Mouse (Mus musculus) embryonic facial prominence, embryonic 14.5 days (tissue): ENCODE results near the gene Dpyd. TPM values are rescaled to one million over a fixed set of nuclear protein-coding genes. Genes with fewer than 3 reads are reported as not detected.

Experiments used
- ATAC-seq: fragments of 200-750 bp; cut with Nextera tagmentation; 2 replicates; pipeline ENCODE4 v1.8.0; 2017; ENCODE audit warnings: low read depth, moderate number of reproducible peaks, moderate TSS enrichment
- DNase-seq: peaks from one replicate; pipeline ENCODE4 v3.0.0-alpha.2; 2015; ENCODE audit warnings: low spot score
- H3K27ac ChIP-seq: fragments of 300-500 bp; sonication (generic); replicated peaks from 2 replicates; pipeline ENCODE4 v1.5.1; 2014; ENCODE audit warnings: low read depth, mild to moderate bottlenecking, low read length, moderate library complexity
- H3K27me3 ChIP-seq: fragments of 300-500 bp; sonication (generic); replicated peaks from 2 replicates; pipeline ENCODE4 v1.6.1; 2014; ENCODE audit warnings: low read length; ENCODE audit not compliant: control insufficient read depth, insufficient read depth
- H3K36me3 ChIP-seq: fragments of 300-500 bp; sonication (generic); 2 replicates; pipeline ENCODE4 v1.6.1; 2014; ENCODE audit warnings: low read length, mixed read lengths; ENCODE audit not compliant: control insufficient read depth, insufficient read depth
- H3K4me1 ChIP-seq: fragments of 300-500 bp; sonication (generic); 2 replicates; pipeline ENCODE4 v1.6.1; 2014; ENCODE audit warnings: antibody characterized with exemption, low read length; ENCODE audit not compliant: control insufficient read depth, insufficient read depth
- H3K4me2 ChIP-seq: fragments of 300-500 bp; sonication (generic); 2 replicates; pipeline ENCODE4 v1.6.1; 2014; ENCODE audit warnings: low read depth, mild to moderate bottlenecking, low read length, moderate library complexity, mixed read lengths
- H3K4me3 ChIP-seq: fragments of 300-500 bp; sonication (generic); 2 replicates; pipeline ENCODE4 v1.5.1; 2014; ENCODE audit warnings: low read depth, mild to moderate bottlenecking, low read length
- H3K9ac ChIP-seq: fragments of 300-500 bp; sonication (generic); 2 replicates; pipeline ENCODE4 v1.6.1; 2014; ENCODE audit warnings: low read depth, mild to moderate bottlenecking, low read length, moderate library complexity, mixed read lengths
- H3K9me3 ChIP-seq: fragments of 300-500 bp; sonication (generic); 2 replicates; pipeline ENCODE4 v1.6.1; 2016; ENCODE audit warnings: low read length; ENCODE audit not compliant: control insufficient read depth
- WGBS: fragments of 180-500 bp; shearing (Covaris S2); extraction: QIAGEN DNeasy Blood & Tissue Kit; methylation state at CpG from one replicate; pipeline ENCODE4 v1.1.7; 2014; 5-methylcytosine and 5-hydroxymethylcytosine counted together
- polyA plus RNA-seq: library from polyadenylated mRNA; unstranded; fragments of >200 nt; fragmentation: Nextera tagmentation; extraction: Ambion mirVana; gene quantifications from 2 replicates; pipeline ENCODE4 v1.2.1, GENCODE M21; 2014

Dpyd gene
- 6.9 and 7.3 TPM in 2 replicates for polyA plus RNA-seq

DNA sequence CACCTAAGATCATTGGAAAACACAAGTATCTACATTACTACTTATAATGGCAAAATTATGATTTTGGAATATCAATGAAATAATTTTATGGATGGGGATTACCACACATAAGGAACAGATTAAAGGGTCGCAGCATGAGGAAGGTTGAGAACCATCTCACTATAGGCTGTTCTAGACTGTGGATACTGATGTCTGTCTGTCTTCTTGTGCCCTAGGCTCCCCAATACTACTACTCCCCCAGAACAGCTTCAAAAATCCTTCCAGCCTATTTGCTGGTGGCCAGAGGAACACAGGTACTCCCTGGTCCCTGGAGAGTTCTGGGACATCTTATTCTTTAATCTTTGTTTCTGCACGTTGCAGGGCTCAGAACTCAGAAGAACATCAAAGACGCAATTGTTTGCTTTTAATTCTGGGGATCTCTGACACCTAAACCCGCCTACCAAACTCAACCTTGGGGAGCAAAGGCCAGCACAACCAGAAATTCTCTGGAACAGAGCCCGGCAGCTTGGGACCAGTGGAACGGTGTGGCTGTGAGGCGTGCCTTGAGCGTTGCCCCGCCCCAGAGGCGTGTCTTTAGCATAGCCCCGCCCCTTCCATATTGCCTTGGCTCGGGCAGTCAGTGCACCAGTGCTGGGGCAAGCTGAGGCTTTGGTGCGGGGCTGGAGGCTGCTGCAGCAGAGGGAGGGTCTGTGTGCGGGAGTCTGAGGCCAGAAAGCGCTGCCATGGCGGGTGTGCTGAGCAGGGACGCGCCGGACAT lies at the start of gene Dpyd:
Gene Dpyd, plus strand, starts transcription at position 576 of the 757 bp plus-strand sequence.
- Histone ChIP-seq H3K9me3 (no peaks in the 10 kb centered on the region), H3K9ac (peak within 1 kb of the TSS; percentile 71), H3K4me3 (peak within 1 kb of the TSS; percentile 74), H3K4me2 (peak within 1 kb of the TSS; percentile 84), H3K27ac (no peak within 1 kb of the TSS), H3K36me3 (no peaks in the 10 kb centered on the region), H3K27me3 (no peaks in the 10 kb centered on the region), H3K4me1 (no peaks in the 10 kb centered on the region)
- ATAC-seq, result peak; percentile 100
- peak; percentile 92 for DNase-seq
- WGBS, result 6% methylated on average over 13 of the region's 19 CpGs

DNA sequence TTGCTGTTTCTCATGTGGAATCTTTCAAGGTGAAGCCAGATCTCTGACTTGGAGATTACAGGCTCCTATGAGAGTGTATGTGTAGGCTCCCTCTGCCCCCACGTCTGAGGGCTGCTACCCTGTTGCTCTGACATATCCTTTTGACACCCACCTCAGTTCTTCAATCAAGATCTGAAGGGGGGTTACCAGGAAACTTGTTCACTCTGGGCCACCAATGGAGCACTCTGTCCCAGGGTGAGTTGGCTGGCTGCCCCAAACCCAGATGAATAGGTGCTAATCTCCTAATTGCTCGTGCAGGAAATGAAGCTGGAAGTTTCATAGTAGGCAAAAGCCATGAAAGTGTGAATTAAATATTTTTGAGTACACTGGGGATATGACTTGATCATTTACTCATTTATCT lies 24.3 kb upstream of the Dpyd start:
- H3K4me2 ChIP-seq, result no peak overlapping the region
- H3K9me3 ChIP-seq, result no peaks in the 10 kb centered on the region
- H3K27me3 ChIP-seq, result no peaks in the 10 kb centered on the region
- no peak overlapping the region for H3K9ac ChIP-seq
- H3K27ac ChIP-seq, result no peak overlapping the region
- ATAC-seq, result peak; percentile 44; the same call in 1 of the 2 replicates
- DNase-seq, result peak; percentile 4
- no peaks in the 10 kb centered on the region for H3K4me1 ChIP-seq
- no peaks in the 10 kb centered on the region for H3K36me3 ChIP-seq
- 34% methylated on average over 2 of the region's 2 CpGs for WGBS
- H3K4me3 ChIP-seq, result no peak overlapping the region

DNA sequence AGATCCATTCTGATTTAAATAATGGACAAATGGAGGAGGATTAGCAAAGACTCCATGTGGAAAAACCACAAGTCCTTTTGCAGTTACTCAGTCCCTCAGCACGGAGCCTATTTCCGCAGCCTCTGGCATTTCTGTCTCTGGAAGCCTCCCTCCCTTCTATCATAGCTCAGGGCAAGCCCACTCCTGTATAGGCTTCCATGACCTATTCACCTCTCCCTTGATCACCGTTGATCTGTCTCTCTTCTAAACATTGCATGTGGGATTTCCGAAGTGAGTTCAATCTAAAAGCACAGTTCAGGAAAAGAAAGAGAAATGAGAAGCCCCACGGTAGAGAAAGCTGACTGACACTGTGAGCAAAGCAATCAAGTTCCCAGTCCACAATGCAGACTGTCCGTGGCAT lies 20.2 kb upstream of the Dpyd start:
- Histone ChIP-seq H3K27me3 (no peaks in the 10 kb centered on the region), H3K4me2 (no peak overlapping the region), H3K4me1 (no peaks in the 10 kb centered on the region), H3K27ac (no peak overlapping the region), H3K36me3 (no peaks in the 10 kb centered on the region), H3K9ac (no peak overlapping the region), H3K9me3 (no peaks in the 10 kb centered on the region), H3K4me3 (no peak overlapping the region)
- 19% methylated on average over 6 of the region's 6 CpGs for WGBS
- DNase-seq, result no peak
- no peak for ATAC-seq

DNA sequence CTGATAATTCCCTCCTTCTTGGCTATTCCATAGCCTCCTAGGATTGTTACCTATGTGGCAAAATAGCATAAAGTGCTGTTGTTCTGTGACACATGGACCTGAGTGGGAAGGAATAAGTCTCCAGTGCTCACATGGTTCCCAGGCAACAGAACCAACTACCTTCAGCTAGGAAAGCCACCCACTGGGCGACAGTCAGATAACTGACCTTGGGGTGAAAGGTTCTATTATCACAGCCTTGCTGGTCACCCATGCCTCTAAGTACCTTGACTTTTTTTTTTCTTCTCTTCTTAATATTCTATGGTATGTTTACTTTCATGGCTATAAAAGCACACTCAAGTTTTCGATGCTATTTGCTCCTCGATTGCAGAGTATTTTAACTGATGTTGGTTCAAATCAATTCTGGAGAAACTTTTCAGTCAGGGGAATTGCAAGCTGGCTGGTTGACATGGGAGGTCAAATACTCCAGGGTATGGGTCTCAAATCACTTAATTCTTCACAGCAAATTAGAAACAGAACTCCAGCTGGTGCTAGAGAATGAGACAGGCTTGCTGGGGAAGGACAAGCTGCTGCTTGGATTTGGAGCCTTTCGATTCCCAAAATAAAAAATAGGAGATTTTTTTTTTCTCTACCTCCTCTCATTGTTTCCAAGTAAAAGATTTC lies 14.2 kb upstream of the Dpyd start:
- WGBS, result 17% methylated on average over 4 of the region's 4 CpGs
- DNase-seq, result peak; percentile 55
- no peak for ATAC-seq
- H3K4me2 ChIP-seq, result no peak overlapping the region
- H3K9me3 ChIP-seq, result no peaks in the 10 kb centered on the region
- no peaks in the 10 kb centered on the region for H3K36me3 ChIP-seq
- no peaks in the 10 kb centered on the region for H3K27me3 ChIP-seq
- no peak overlapping the region for H3K27ac ChIP-seq
- no peak overlapping the region for H3K9ac ChIP-seq
- H3K4me1 ChIP-seq, result no peaks in the 10 kb centered on the region; the same call in 1 of the 2 replicates
- H3K4me3 ChIP-seq, result no peak overlapping the region

DNA sequence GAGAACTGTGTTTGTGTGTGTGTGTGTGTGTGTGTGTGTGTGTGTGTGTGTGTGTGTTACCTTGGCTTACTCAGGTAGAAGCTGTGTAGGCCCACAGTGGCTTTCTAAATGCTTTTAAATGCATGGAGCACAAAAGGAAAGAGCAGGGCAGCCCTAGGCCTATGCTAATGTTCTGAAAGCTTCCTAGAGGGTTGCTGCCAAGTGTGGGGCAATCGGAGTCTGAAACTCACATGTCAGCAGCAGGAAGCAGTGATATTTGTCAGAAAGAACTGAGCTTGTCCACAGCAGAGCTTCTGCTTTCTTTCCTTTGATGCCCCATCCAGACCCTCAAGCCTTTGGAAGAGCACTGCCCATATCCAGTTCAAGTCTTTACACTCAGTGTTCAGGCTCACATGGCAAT lies 4.3 kb upstream of the Dpyd start:
- H3K27ac ChIP-seq, result no peak overlapping the region
- no peaks in the 10 kb centered on the region for H3K4me1 ChIP-seq
- H3K27me3 ChIP-seq, result no peaks in the 10 kb centered on the region
- DNase-seq, result no peak
- no peaks in the 10 kb centered on the region for H3K9me3 ChIP-seq
- no peak overlapping the region for H3K4me3 ChIP-seq
- ATAC-seq, result no peak
- H3K9ac ChIP-seq, result no peak overlapping the region
- 64% methylated on average over 1 of the region's 1 CpGs for WGBS
- H3K36me3 ChIP-seq, result no peaks in the 10 kb centered on the region
- no peak overlapping the region for H3K4me2 ChIP-seq

DNA sequence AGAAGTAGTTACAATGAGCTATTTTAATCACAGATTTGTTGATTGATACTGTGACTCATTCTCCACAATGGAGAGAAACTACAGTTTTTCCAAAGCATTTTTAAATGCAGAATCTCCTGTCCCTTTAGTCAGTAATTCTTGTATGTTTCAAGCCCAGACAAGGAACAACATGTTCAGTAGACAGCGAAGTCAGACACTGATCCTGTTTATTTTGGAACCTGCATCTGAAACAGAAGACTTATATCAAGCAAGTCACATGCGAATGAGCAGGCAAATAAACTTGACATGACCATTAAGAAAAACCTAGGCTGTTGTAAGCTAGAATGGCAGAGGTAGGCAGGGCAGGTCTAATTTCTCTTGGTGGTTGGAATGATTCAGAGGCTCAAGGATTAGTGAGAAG lies 2.0 kb upstream of the Dpyd start:
- 83% methylated on average over 2 of the region's 2 CpGs for WGBS
- H3K27me3 ChIP-seq, result no peaks in the 10 kb centered on the region
- H3K4me2 ChIP-seq, result no peak overlapping the region
- H3K9me3 ChIP-seq, result no peaks in the 10 kb centered on the region
- no peaks in the 10 kb centered on the region for H3K4me1 ChIP-seq
- ATAC-seq (no peak), DNase-seq (peak; percentile 56)
- no peak overlapping the region for H3K4me3 ChIP-seq
- no peaks in the 10 kb centered on the region for H3K36me3 ChIP-seq
- H3K9ac ChIP-seq, result no peak overlapping the region
- no peak overlapping the region for H3K27ac ChIP-seq

DNA sequence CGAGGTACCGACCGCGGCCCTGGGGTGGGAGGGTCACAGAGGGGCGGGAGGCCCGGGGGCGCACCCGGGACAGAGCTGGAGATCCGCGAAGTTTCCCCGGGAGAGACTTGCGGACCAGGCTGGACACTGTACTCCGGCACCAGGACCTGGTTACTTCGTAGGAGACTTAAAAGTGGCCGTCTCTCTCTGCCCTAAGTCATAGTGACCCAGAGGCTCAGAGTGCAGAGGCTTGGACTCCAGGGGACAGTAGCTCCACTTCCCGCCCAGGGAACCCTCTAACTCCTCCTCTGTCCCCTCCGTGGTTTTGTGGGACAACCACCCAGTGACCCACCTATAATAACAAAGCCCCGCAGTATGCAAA lies 362 bp downstream of the Dpyd start:
- WGBS, result 3% methylated on average over 7 of the region's 18 CpGs
- H3K4me3 ChIP-seq, result peak overlapping the region; percentile 74
- H3K9me3 ChIP-seq, result no peaks in the 10 kb centered on the region
- no peaks in the 10 kb centered on the region for H3K27me3 ChIP-seq
- no peaks in the 10 kb centered on the region for H3K4me1 ChIP-seq
- peak; percentile 76 for ATAC-seq
- H3K36me3 ChIP-seq, result no peaks in the 10 kb centered on the region
- no peak overlapping the region for H3K27ac ChIP-seq
- H3K4me2 ChIP-seq, result peak overlapping the region; percentile 84
- peak; percentile 31 for DNase-seq
- peak overlapping the region; percentile 71 for H3K9ac ChIP-seq

DNA sequence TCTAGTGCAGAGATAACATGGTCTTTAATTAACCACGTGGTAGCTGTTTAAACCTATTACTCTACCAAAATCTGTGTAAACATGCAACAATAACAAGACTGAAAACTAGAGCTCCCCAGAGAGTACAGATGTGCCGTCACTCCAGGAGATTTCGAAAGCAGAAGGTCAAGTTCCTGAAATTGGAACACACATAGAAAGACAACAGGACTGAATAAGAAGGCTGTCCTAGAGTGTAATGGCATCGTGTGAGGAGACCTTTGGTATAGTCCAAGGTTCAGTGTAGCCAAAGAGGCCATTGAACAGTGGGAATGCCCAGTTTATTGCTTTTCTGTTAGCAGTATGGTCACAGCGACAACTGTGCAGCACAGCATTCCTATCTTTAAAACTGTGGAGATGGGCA lies 4.8 kb downstream of the Dpyd start:
- DNase-seq, result no peak
- Histone ChIP-seq H3K4me2 (no peak overlapping the region), H3K27ac (no peak overlapping the region), H3K9me3 (no peaks in the 10 kb centered on the region), H3K36me3 (no peaks in the 10 kb centered on the region), H3K9ac (no peak overlapping the region), H3K4me1 (no peaks in the 10 kb centered on the region), H3K4me3 (no peak overlapping the region), H3K27me3 (no peaks in the 10 kb centered on the region)
- no peak for ATAC-seq
- WGBS, result 47% methylated on average over 5 of the region's 5 CpGs

DNA sequence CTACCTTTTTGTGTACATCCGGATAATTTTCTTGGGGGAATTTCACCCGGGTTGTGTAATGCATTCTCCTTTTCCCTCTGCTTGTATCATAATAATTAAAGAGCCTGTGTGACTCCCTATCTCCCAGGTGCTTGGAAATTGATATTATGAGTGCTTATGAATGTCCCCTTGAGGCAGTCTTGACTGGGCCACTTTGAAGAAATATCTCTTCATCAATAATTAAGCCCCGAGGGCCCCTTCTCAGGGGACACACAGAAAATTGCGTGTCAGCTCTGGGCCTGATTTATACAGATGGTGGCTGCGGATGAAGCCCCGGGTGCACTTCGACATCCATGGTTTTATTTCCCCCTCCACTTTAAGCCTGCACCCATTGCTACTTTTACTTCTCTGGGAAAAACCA lies 8.3 kb downstream of the Dpyd start:
- DNase-seq, result peak; percentile 38
- Histone ChIP-seq H3K27ac (no peak overlapping the region), H3K36me3 (no peaks in the 10 kb centered on the region), H3K9me3 (no peaks in the 10 kb centered on the region), H3K4me3 (no peak overlapping the region), H3K4me1 (no peaks in the 10 kb centered on the region), H3K27me3 (no peaks in the 10 kb centered on the region), H3K4me2 (no peak overlapping the region), H3K9ac (no peak overlapping the region)
- peak; percentile 53; the same call in 1 of the 2 replicates for ATAC-seq
- WGBS, result 69% methylated on average over 7 of the region's 7 CpGs
